Mouse (Mus musculus): Measurements from ENCODE around the gene Tifab.
"Not testable (repeated sequence)": the region's sequence is repeated elsewhere in the genome, so short reads cannot be mapped to it uniquely, and the experiment has no call there.

Gene Tifab

GRCm38 (mm10) chr13:56178416-56179035 lies at the start of gene Tifab:
Tifab (minus strand) TSS chr13:56178885.
- DNase-seq (ENCODE audit: low read depth, low spot score) = peak; percentile 13

GRCm38 (mm10) chr13:56226175-56226954 lies 47.7 kb upstream of the Tifab start:
- peak; percentile 43 for DNase-seq (ENCODE audit: low read depth, low spot score)

- no peak for DNase-seq (ENCODE audit: low read depth, low spot score)
Measured at GRCm38 (mm10) chr13:56223625-56224024, 44.9 kb upstream of the Tifab start.

- no peak for DNase-seq (ENCODE audit: low read depth, low spot score)
Measured at GRCm38 (mm10) chr13:56222849-56223246, 44.2 kb upstream of the Tifab start.

GRCm38 (mm10) chr13:56221995-56222848 lies 43.5 kb upstream of the Tifab start:
- DNase-seq (ENCODE audit: low read depth, low spot score) = peak; percentile 26

- no peak for DNase-seq (ENCODE audit: low read depth, low spot score)
Measured at GRCm38 (mm10) chr13:56221129-56221910, 42.6 kb upstream of the Tifab start.

GRCm38 (mm10) chr13:56219254-56219653 lies 40.6 kb upstream of the Tifab start:
- DNase-seq (ENCODE audit: low read depth, low spot score) = no peak

- no peak for DNase-seq (ENCODE audit: low read depth, low spot score)
Measured at GRCm38 (mm10) chr13:56216090-56216489, 37.4 kb upstream of the Tifab start.

- DNase-seq (ENCODE audit: low read depth, low spot score) = no peak
Measured at GRCm38 (mm10) chr13:56214633-56215032, 35.9 kb upstream of the Tifab start.

GRCm38 (mm10) chr13:56209067-56209411 lies 30.4 kb upstream of the Tifab start:
- DNase-seq (ENCODE audit: low read depth, low spot score) = no peak

- no peak for DNase-seq (ENCODE audit: low read depth, low spot score)
Measured at GRCm38 (mm10) chr13:56208225-56209066, 29.8 kb upstream of the Tifab start.

GRCm38 (mm10) chr13:56199506-56199905 lies 20.8 kb upstream of the Tifab start:
- DNase-seq (ENCODE audit: low read depth, low spot score) = no peak

GRCm38 (mm10) chr13:56197473-56198266 lies 19.0 kb upstream of the Tifab start:
- DNase-seq (ENCODE audit: low read depth, low spot score) = peak; percentile 99

GRCm38 (mm10) chr13:56197031-56197430 lies 18.3 kb upstream of the Tifab start:
- peak; percentile 26 for DNase-seq (ENCODE audit: low read depth, low spot score)

- not testable (repeated sequence) for DNase-seq (ENCODE audit: low read depth, low spot score)
Measured at GRCm38 (mm10) chr13:56195824-56196223, 17.1 kb upstream of the Tifab start.

- not testable (repeated sequence) for DNase-seq (ENCODE audit: low read depth, low spot score)
Measured at GRCm38 (mm10) chr13:56194181-56194580, 15.5 kb upstream of the Tifab start.

GRCm38 (mm10) chr13:56191225-56191624 lies 12.5 kb upstream of the Tifab start:
- no peak for DNase-seq (ENCODE audit: low read depth, low spot score)

- DNase-seq (ENCODE audit: low read depth, low spot score) = no peak
Measured at GRCm38 (mm10) chr13:56189688-56190087, 11.0 kb upstream of the Tifab start.

GRCm38 (mm10) chr13:56183687-56184086 lies 5.0 kb upstream of the Tifab start:
- no peak for DNase-seq (ENCODE audit: low read depth, low spot score)

GRCm38 (mm10) chr13:56181424-56181823 lies 2.7 kb upstream of the Tifab start:
- peak; percentile 61 for DNase-seq (ENCODE audit: low read depth, low spot score)
